In the genomic region with DNA sequence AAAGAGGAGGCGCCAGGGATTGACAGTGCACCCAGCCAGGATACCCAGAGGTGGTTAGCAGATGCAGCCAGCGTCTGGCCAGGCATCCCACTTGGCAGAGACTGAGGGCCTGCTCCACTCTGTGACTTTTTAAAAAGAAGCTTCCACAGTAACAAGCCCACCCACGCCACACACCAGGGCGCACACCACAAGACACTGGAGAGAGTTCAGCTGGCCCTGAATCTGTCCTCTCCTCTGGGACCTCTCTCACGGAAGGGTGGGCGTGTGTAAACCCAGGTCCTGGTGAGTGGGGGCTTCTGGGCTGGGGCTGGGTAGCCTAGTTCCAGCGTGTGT, we compare ENCODE assay signal across 9 mouse cellular contexts. TPM values are rescaled to one million over a fixed set of nuclear protein-coding genes. Genes with fewer than 3 reads are reported as not detected.
DNase-seq lines count a peak whose midpoint lies in the region; ATAC-seq lines count a peak whose summit lies in the region.
"Had no signal": no experiment of that assay in that cellular context is flagged by ENCODE, and none has a peak within 500 bp of the region (broad histone marks: within the 10 kb centered on the region; RNA-seq: fewer than 3 reads in every experiment).

No protein-coding gene starts in this region.

- peak; percentile 14; the same call in 1 of the 2 replicates for ATAC-seq in heart, embryonic 16.5 days (replicated peaks; ENCODE audit: extremely low read depth, insufficient read depth, low FRiP score)
- ATAC-seq in hindbrain, embryonic 14.5 days (ENCODE audit: low FRiP score) = peak; percentile 21; the same call in 1 of the 2 replicates
- ATAC-seq in midbrain, embryonic 11.5 days (ENCODE audit: low FRiP score) = peak; percentile 57; the same call in 1 of the 2 replicates

- no peak for DNase-seq in heart, postnatal 4 days
- DNase-seq in brain, adult 2 months (ENCODE audit: low read depth, low spot score) = peak; percentile 7
- no peak for DNase-seq in hindbrain, embryonic 14.5 days (ENCODE audit: low spot score)
- DNase-seq in midbrain, embryonic 11.5 days (ENCODE audit: low spot score, missing footprints) = no peak
- no peak for DNase-seq in cerebellum, adult 8-10 months
- no peak for DNase-seq in gastrocnemius, postnatal 4 days (ENCODE audit: low spot score in 2 of 2)
- no peak for DNase-seq in left cerebral cortex, adult 11 months (ENCODE audit: low spot score)

- peak overlapping the region; percentile 80 for H3K4me2 ChIP-seq in heart, embryonic 16.5 days (ENCODE audit: low read depth, low read length)
- peak overlapping the region; percentile 62 for H3K4me2 ChIP-seq in hindbrain, embryonic 14.5 days (replicated peaks)
- peak overlapping the region; percentile 48 for H3K4me2 ChIP-seq in midbrain, embryonic 11.5 days

- H3K4me3 ChIP-seq in heart, embryonic 16.5 days (ENCODE audit: low read length) = peak overlapping the region; percentile 70
- H3K4me3 ChIP-seq in hindbrain, embryonic 14.5 days (replicated peaks; ENCODE audit: low read length) = peak overlapping the region; percentile 33
- peak overlapping the region; percentile 37; the same call in 1 of the 2 replicates for H3K4me3 ChIP-seq in midbrain, embryonic 11.5 days (ENCODE audit: low read depth, low read length)

- H3K9ac ChIP-seq in heart, embryonic 16.5 days (ENCODE audit: low read length) = peak overlapping the region; percentile 95
- peak overlapping the region; percentile 67 for H3K9ac ChIP-seq in hindbrain, embryonic 14.5 days
- peak overlapping the region; percentile 81 for H3K9ac ChIP-seq in midbrain, embryonic 11.5 days (ENCODE audit: low read length)

- peaks cover 13% of the 10 kb centered on the region; the same call in 1 of the 2 replicates for H3K36me3 ChIP-seq in heart, embryonic 16.5 days (ENCODE audit: control insufficient read depth, insufficient read depth)
- H3K36me3 ChIP-seq in hindbrain, embryonic 14.5 days (replicated peaks; ENCODE audit: control insufficient read depth, insufficient read depth) = no peaks in the 10 kb centered on the region
- no peaks in the 10 kb centered on the region for H3K36me3 ChIP-seq in midbrain, embryonic 11.5 days (ENCODE audit: control insufficient read depth, insufficient read depth, low read length)
- H3K36me3 ChIP-seq: G1E had no signal

- peak overlapping the region; percentile 84 for H3K27ac ChIP-seq in heart, embryonic 16.5 days (ENCODE audit: low read length)
- no peak overlapping the region for H3K27ac ChIP-seq in hindbrain, embryonic 14.5 days
- H3K27ac ChIP-seq in midbrain, embryonic 11.5 days (ENCODE audit: low read depth, low read length) = no peak overlapping the region

- peaks cover 26% of the 10 kb centered on the region for H3K4me1 ChIP-seq in heart, embryonic 16.5 days (ENCODE audit: control insufficient read depth, insufficient read depth, low read length)
- peaks cover 12% of the 10 kb centered on the region for H3K4me1 ChIP-seq in hindbrain, embryonic 14.5 days (replicated peaks; ENCODE audit: control insufficient read depth, insufficient read depth, low read length)
- H3K4me1 ChIP-seq in midbrain, embryonic 11.5 days (ENCODE audit: control insufficient read depth, insufficient read depth, low read length) = peaks cover 19% of the 10 kb centered on the region

- WGBS in heart, embryonic 16.5 days = 64% methylated on average over 7 of the region's 7 CpGs
- WGBS in hindbrain, embryonic 14.5 days = 52% methylated on average over 7 of the region's 7 CpGs
- 55% methylated on average over 7 of the region's 7 CpGs for WGBS in midbrain, embryonic 11.5 days

- H3K27me3 ChIP-seq in heart, embryonic 16.5 days (ENCODE audit: control insufficient read depth, insufficient read depth, low read length) = no peaks in the 10 kb centered on the region
- H3K27me3 ChIP-seq in hindbrain, embryonic 14.5 days (ENCODE audit: control insufficient read depth, insufficient read depth, low read length) = no peaks in the 10 kb centered on the region
- H3K27me3 ChIP-seq in midbrain, embryonic 11.5 days (ENCODE audit: control insufficient read depth, insufficient read depth, low read length) = no peaks in the 10 kb centered on the region

- no peaks in the 10 kb centered on the region for H3K9me3 ChIP-seq in heart, embryonic 16.5 days (replicated peaks; ENCODE audit: control insufficient read depth, low read length)
- H3K9me3 ChIP-seq in hindbrain, embryonic 14.5 days (ENCODE audit: control insufficient read depth, low read length) = no peaks in the 10 kb centered on the region
- H3K9me3 ChIP-seq in midbrain, embryonic 11.5 days (ENCODE audit: control insufficient read depth, low read length) = no peaks in the 10 kb centered on the region

RNA-seq across cellular contexts. Expression of a gene that starts 0.5 kb away (rescaled TPM):
- polyA plus RNA-seq in heart, embryonic 16.5 days (2015; fragmentation: Nextera tagmentation; extraction: Ambion mirVana) = 43.0 and 51.4 TPM in 2 replicates
- 10 to 100 TPM; 49.2 to 53.7 TPM for total RNA-seq in heart, postnatal 4 days (2021)
- polyA plus RNA-seq in hindbrain, embryonic 14.5 days (2014; fragmentation: Nextera tagmentation; extraction: Ambion mirVana) = 14.8 and 14.9 TPM in 2 replicates
- polyA plus RNA-seq in midbrain, embryonic 11.5 days (2014; fragmentation: Nextera tagmentation; extraction: Ambion mirVana) = 18.0 and 19.7 TPM in 2 replicates
- total RNA-seq in gastrocnemius, postnatal 4 days (2021) = 10 to 100 TPM; 43.8 to 48.0 TPM
- total RNA-seq: G1E had no signal
- polyA plus RNA-seq: G1E had no signal

RNA-seq across cellular contexts. Expression of a gene that starts 6.3 kb away (rescaled TPM):
- polyA plus RNA-seq in heart, embryonic 16.5 days (2015; fragmentation: Nextera tagmentation; extraction: Ambion mirVana) = 2.6 and 2.9 TPM in 2 replicates
- total RNA-seq in heart, postnatal 4 days (2021) = 1 to 10 TPM in 1 of 2 experiments, under 1 TPM in 1; 0.83 to 1.1 TPM
- polyA plus RNA-seq in hindbrain, embryonic 14.5 days (2014; fragmentation: Nextera tagmentation; extraction: Ambion mirVana) = 0.50 and 0.53 TPM in 2 replicates
- polyA plus RNA-seq in midbrain, embryonic 11.5 days (2014; fragmentation: Nextera tagmentation; extraction: Ambion mirVana) = 0.33 and 0.77 TPM in 2 replicates
- total RNA-seq in gastrocnemius, postnatal 4 days (2021) = under 1 TPM; 0.39 to 0.86 TPM
- polyA plus RNA-seq: G1E had no signal

RNA-seq across cellular contexts. Expression of a gene that starts 28.4 kb away (rescaled TPM):
- not detected in 2 replicates for polyA plus RNA-seq in heart, embryonic 16.5 days (2015; fragmentation: Nextera tagmentation; extraction: Ambion mirVana)
- not detected for total RNA-seq in heart, postnatal 4 days (2021)
- not detected in 2 replicates for polyA plus RNA-seq in hindbrain, embryonic 14.5 days (2014; fragmentation: Nextera tagmentation; extraction: Ambion mirVana)
- polyA plus RNA-seq in midbrain, embryonic 11.5 days (2014; fragmentation: Nextera tagmentation; extraction: Ambion mirVana) = 0.08 TPM in 1 of 2 replicates, not detected in the other
- total RNA-seq in gastrocnemius, postnatal 4 days (2021) = not detected
- total RNA-seq: G1E had no signal
- polyA plus RNA-seq: G1E had no signal

RNA-seq across cellular contexts. Expression of a gene that starts 35.0 kb away (rescaled TPM):
- 54.2 and 54.8 TPM in 2 replicates for polyA plus RNA-seq in heart, embryonic 16.5 days (2015; fragmentation: Nextera tagmentation; extraction: Ambion mirVana)
- 10 to 100 TPM; 63.3 to 65.2 TPM for total RNA-seq in heart, postnatal 4 days (2021)
- 15.4 and 16.6 TPM in 2 replicates for polyA plus RNA-seq in hindbrain, embryonic 14.5 days (2014; fragmentation: Nextera tagmentation; extraction: Ambion mirVana)
- polyA plus RNA-seq in midbrain, embryonic 11.5 days (2014; fragmentation: Nextera tagmentation; extraction: Ambion mirVana) = 19.0 and 19.2 TPM in 2 replicates
- total RNA-seq in gastrocnemius, postnatal 4 days (2021) = 10 to 100 TPM; 59.8 to 60.1 TPM
- total RNA-seq: G1E had no signal
